Mouse (Mus musculus) retina, postnatal 1 day (tissue): ENCODE results near the gene Rsf1.

Source experiments
- DNase-seq: peaks from one replicate; pipeline ENCODE4 v3.0.0-alpha.2; 2012

The Rsf1 gene

DNA sequence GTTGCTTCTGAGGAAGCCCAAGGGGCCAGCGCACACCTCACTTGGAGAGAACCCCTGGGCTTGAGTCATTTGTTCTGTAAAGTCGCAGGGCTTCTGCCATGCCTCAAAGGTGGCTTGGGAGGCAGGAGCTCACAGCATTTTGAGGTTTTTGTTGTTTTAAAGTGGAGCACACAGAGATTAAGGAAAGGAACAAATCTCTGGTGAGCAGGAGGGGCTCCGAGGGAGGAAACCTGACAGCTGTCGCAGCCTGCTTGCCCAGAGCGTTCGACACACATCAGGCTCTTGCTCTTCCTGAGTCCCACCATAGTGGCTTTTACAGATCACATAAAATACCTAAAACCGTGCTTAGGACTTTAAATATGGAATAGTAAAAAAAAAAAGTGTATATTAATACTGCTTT, 147.1 kb downstream of the Rsf1 start:
- no peak for DNase-seq

DNA sequence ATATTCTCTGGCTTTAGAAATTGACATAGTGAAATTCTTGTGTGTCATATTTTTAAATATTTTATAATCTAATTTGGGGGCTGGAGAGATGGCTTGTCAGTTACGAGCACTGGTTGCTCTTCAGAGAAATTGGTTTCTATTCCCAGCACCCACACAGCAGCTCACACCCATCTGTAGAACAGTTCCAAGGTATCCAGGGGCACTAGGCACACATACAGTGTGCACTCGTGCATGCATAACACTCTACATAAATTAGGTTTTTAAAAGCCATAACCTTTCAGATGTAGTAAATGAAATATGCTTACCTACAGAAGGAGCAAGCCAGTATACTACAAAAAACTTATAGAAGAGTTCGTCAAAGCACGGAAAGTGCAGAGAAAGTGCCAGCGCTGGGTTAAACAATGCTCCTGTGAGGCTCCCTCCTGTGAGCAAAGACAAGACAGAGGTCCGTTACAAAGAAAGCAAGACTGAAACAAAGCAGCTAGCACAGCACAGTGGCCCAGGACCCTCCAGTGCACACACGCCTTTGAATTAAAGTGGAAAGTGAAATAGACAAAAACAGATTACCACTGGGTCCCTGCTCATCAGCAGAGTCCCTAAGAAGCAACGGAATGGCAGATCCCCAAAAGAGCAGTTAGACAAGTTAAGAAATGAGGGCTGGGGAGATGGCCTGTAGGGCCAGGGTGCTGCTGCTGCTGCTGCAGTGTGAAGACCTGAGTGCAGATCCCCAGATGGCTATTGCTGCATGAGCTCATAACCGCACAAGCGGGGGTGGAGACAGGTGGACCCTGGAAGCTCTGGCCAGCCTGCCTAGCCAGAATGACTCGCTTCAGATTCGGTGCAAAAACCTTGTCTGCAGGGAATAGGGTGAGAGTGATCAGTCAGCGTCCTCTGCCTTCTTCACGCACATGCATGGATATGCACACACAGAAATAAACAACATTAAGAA, 149.3 kb downstream of the Rsf1 start:
- no peak for DNase-seq

DNA sequence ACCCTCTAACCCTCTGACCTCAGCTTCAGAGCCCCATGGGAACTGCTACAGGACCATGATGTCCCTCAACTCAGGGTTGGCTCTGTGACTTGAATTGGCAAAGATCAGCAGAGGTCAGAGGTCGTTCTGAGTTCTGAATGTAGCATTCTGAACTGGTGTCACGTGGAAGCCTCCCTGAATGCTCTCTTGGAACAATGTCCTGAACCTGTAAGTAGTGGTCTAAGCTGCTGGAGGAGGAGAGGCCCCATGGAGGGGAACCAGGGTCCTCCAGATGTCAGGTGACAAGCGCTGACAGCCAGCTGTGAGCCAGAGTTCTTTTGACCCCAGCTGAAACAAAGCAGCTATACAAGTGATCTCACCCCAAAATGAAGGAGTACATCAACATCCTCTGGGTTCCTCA, 150.7 kb downstream of the Rsf1 start:
- no peak for DNase-seq

DNA sequence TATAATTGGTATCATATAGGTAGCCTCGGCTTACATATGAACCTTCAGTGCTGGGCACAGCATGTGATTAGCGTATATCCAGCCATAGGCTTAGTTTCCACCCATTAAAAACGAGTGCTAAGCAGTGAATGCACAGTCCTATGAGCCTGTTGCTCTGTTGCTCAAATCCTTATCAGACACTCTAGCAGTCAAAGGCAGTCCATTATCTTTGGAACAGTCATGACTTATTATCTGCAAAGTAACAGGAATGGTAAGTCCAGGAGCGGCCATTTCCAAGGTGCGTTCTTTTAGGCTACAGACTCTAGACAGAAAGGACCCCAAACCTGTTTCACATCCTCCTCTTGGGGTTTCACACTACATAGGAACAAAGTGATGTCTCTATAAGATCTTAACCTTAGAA, 153.9 kb downstream of the Rsf1 start:
- no peak for DNase-seq

DNA sequence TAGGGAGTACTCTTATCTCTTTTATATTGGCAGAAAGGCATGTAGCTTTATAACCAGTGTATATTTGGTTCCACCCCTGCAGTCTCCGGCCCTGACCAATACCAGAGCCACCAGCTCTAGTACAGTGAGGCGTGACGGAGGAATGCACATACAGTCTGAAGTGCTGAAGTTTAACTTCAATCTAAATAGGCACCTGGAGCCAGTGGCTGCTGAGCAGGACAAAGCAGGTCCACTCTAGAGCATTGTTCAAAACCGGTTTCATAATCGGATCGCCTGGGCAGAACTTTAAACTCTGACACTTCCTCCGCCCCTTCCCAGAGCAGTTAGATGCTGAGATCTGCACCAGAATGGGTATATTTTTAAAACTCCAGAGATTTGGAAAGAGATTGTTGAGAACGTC, 155.3 kb downstream of the Rsf1 start:
- DNase-seq = no peak

DNA sequence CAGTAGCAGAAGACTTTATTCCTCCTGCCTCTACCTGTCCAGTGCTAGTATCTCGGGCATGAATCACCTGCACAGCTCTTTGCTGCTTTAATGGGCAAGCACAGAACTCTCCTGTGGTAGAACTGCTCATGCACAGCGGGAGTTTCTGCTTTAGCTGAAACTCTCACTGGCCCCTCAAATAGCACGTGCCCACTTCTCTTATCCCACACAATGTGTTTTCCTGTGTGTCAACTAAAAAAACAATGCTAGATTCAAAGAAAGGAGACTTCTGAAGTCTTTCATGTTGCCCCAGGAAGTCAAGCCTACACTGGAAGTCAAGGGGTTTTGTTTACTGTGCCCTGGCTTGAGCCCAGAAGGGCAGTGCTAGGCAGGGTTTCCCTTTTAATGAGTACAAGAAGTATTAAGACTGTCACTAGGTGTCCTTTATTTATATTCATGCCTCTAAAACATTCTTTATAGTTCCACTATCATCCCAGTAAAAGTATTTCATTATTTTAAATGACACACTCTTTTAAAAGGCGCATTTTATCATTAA, 156.3 kb downstream of the Rsf1 start:
- no peak for DNase-seq

DNA sequence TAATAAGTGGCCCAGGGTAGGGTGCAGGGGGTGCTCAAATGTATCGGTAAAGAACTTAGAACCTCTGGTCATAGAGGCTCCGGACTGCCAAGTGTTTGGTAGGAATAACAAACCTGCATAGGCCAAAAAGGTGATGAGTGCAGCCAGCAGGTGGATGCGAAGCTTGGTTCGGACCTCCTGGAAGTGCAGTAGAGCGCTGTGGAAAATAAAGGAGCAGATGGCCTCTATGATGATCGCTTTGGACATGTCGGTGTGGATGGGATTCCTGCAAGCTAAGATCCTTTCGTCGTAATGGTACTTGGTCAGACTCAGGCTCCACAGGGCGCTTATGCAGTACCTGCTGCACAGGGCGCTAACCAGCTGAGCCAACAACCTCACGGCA, 157.6 kb downstream of the Rsf1 start:
- no peak for DNase-seq

DNA sequence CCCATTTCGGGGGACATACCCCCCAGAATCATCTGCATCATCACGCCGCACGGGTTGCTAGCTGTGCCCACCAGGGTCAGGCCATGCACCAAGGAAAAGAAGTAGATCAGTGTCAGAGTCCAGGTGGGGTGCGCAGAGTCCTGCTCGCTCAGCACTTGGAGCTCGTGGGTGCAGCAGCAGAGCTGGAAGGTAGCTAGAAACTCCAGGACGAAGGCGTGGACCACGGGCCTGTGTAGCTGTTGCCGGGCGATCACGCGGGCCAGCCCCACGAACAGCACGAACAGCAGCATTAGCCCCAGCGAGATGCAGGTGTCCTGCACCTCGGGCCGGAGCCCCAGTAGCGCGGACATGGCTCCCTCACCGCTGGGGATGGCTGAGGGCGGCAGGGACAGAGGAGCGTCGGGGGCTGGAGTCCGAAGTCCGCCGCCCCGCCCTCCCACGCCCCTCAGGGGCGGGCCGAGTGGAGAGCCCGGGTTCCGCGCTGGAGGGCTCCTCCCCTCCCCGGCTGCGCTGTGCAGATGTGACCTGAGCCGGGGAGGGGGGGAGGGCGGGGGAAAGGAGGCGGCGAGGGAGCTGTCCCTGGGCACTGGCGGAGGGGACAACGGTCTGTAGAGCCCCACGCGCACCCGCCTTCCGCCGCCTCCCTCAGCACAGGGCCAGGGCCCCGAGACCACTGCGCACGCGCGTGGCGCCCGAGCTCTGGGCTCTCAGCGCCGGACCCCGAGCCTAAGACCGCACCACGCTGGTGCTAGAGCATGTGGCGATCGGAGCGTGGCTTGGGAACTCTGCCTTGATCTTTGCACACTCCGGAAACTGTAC, 158.2 kb downstream of the Rsf1 start, which contains the start of gene Aqp11:
Gene Aqp11, minus strand, starts transcription at position 652 of the 819 bp plus-strand sequence.
- peak; percentile 94 for DNase-seq

DNA sequence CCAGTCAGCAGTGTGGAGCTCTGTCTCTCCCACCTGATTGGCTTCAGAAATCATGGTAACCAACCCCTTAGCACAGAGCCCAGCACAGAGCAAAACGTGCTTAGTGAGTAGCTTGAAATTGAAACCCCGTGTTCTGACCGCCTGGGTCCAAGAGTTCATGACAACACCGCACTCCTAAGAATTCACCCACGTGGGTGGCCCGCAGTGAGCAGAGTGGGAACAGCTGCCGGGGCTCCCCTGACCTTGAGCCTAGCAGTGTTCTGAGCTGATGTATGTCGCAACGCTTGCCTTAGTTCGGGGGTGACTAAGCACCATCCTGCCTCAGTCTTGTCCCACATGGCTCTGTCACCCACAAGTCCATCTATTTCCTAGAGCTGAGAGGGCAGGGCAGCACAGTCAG, 161.3 kb downstream of the Rsf1 start:
- DNase-seq = no peak

DNA sequence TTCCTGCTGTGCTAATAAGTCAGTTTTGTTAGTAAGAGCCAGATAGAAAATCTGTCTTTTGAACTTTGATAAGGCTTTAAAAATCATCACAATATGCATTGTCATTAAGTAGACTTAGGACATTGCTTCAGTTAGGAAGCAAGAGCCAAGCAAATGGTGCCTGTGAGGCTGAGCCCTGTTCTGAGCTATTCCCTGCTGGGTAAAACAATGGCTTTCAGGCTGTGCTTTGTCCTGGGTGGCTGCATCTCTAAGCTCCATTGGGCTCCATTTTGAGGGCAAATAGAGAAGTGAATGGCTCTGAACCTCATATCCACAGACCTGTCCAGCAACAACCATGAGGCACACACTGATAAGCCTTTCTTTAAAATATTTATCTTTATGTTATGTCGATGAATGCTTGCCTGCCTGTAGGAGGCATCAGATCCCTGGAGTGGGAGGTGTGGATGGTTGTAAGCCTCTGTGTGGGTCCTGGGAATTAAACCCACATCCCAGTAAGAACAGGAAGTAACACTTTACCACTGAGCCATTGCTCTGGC, 162.1 kb downstream of the Rsf1 start:
- no peak for DNase-seq
